Mouse (Mus musculus) heart, postnatal 0 days (tissue): ENCODE data around the gene Ralgps1. TPM values are rescaled to one million over a fixed set of nuclear protein-coding genes. Genes with fewer than 3 reads are reported as not detected.

Source experiments
- ATAC-seq: fragments of 200-750 bp; cut with Nextera tagmentation; 2 replicates; pipeline ENCODE4 v1.8.0; 2017; ENCODE audit warnings: low read depth, moderate number of reproducible peaks, moderate library complexity; ENCODE audit not compliant: insufficient read depth
- DNase-seq: peaks from one replicate; pipeline ENCODE4 v3.0.0-alpha.2; 2016; ENCODE audit warnings: low spot score
- H3K27ac ChIP-seq: fragments of 300-500 bp; sonication (generic); 2 replicates; pipeline ENCODE4 v1.5.1; 2014; ENCODE audit warnings: low read depth, mild to moderate bottlenecking
- H3K27me3 ChIP-seq: fragments of 300-500 bp; sonication (generic); 2 replicates; pipeline ENCODE4 v1.6.1; 2014; ENCODE audit warnings: low read length, mixed read lengths; ENCODE audit not compliant: control insufficient read depth, insufficient read depth
- H3K36me3 ChIP-seq: fragments of 300-500 bp; sonication (generic); replicated peaks from 2 replicates; pipeline ENCODE4 v1.6.1; 2014; ENCODE audit warnings: low read length, mixed read lengths; ENCODE audit not compliant: control insufficient read depth, insufficient read depth
- H3K4me1 ChIP-seq: fragments of 300-500 bp; sonication (generic); 2 replicates; pipeline ENCODE4 v1.6.1; 2014; ENCODE audit warnings: antibody characterized with exemption; ENCODE audit not compliant: control insufficient read depth, insufficient read depth
- H3K4me2 ChIP-seq: fragments of 300-500 bp; sonication (generic); 2 replicates; pipeline ENCODE4 v1.6.1; 2014; ENCODE audit warnings: low read depth, mild to moderate bottlenecking, low read length, moderate library complexity
- H3K4me3 ChIP-seq: fragments of 300-500 bp; sonication (generic); 2 replicates; pipeline ENCODE4 v1.5.1; 2014; ENCODE audit warnings: low read depth, low read length
- H3K9ac ChIP-seq: fragments of 300-500 bp; sonication (generic); replicated peaks from 2 replicates; pipeline ENCODE4 v1.6.1; 2014; ENCODE audit warnings: low read depth, low read length, mixed read lengths
- H3K9me3 ChIP-seq: fragments of 300-500 bp; sonication (generic); replicated peaks from 2 replicates; pipeline ENCODE4 v1.6.1; 2016; ENCODE audit warnings: low read length; ENCODE audit not compliant: control insufficient read depth
- CTCF ChIP-seq: IDR thresholded peaks from 2 replicates; pipeline ENCODE4 v1.5.1; 2016; ENCODE audit warnings: antibody characterized with exemption, control low read depth, low read depth
- EP300 ChIP-seq: IDR thresholded peaks from 2 replicates; pipeline ENCODE4 v1.6.1; 2016; ENCODE audit warnings: antibody characterized with exemption, low read depth
- WGBS: fragments of 180-500 bp; shearing (Covaris S2); extraction: QIAGEN DNeasy Blood & Tissue Kit; methylation state at CpG from one replicate; pipeline ENCODE4 v1.1.7; 2014; 5-methylcytosine and 5-hydroxymethylcytosine counted together
- polyA plus RNA-seq: library from polyadenylated mRNA; unstranded; fragments of >200 nt; fragmentation: Nextera tagmentation; extraction: Ambion mirVana; gene quantifications from 2 replicates; pipeline ENCODE4 v1.2.1, GENCODE M21; 2015
- total RNA-seq: library from RNA; depleted of rRNA; stranded (reverse); fragments of >200 nt; gene quantifications from 2 replicates; pipeline ENCODE4 v1.2.3, GENCODE M21; 2014; ENCODE audit warnings: low replicate concordance

The Ralgps1 gene
- total and polyA plus RNA-seq, 2 experiments from 2014 or later: 3.2 to 6.9 TPM

DNA sequence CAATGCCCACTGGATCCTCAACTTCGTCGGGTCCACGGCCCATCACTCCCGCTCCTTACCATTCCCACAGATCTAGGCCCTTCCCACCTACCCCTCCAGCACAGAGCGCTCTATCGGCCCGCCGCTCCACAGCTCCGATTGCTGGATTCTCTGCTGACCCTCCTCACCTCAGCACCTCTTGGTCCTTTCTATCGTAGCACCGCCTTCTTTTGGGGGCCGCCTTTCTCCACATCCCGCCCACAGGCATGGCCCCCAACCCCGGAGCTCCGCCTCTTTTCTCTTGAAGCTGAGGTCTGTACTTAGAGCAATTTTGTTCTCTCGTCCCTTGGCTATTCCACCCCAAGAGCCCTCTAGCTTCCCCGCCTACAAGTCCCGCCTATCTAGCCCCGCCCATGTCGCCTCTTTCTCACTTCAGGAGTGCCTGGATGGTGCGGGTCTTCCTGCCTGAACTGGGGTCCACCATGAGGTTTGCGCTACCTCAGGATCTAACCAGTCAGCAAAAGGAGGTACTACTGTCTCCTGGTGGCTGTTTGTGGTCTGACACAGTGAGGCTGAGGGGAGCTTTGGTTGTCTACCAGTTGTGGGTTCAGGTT, 239.7 kb downstream of the Ralgps1 start, which contains the start of gene Garnl3:
Garnl3 (minus strand) TSS at position 155 of the 593 bp plus-strand sequence.
- TF ChIP-seq EP300 (no peak), CTCF (peak; percentile 74)
- Histone ChIP-seq H3K9ac (peak within 1 kb of the TSS; percentile 49; the same call in 1 of the 2 replicates), H3K4me3 (peak within 1 kb of the TSS; percentile 58), H3K36me3 (no peaks in the 10 kb centered on the region), H3K4me1 (peaks cover 14% of the 10 kb centered on the region), H3K9me3 (no peaks in the 10 kb centered on the region), H3K4me2 (peak within 1 kb of the TSS; percentile 84), H3K27me3 (0 out of 2 replicates have a peak, but pooled peaks cover 6% of the 10 kb centered on the region), H3K27ac (peak within 1 kb of the TSS; percentile 63)
- WGBS: under 1% methylated on average over 22 of the region's 22 CpGs
- peak; percentile 62 for DNase-seq
- ATAC-seq: peak; percentile 2

DNA sequence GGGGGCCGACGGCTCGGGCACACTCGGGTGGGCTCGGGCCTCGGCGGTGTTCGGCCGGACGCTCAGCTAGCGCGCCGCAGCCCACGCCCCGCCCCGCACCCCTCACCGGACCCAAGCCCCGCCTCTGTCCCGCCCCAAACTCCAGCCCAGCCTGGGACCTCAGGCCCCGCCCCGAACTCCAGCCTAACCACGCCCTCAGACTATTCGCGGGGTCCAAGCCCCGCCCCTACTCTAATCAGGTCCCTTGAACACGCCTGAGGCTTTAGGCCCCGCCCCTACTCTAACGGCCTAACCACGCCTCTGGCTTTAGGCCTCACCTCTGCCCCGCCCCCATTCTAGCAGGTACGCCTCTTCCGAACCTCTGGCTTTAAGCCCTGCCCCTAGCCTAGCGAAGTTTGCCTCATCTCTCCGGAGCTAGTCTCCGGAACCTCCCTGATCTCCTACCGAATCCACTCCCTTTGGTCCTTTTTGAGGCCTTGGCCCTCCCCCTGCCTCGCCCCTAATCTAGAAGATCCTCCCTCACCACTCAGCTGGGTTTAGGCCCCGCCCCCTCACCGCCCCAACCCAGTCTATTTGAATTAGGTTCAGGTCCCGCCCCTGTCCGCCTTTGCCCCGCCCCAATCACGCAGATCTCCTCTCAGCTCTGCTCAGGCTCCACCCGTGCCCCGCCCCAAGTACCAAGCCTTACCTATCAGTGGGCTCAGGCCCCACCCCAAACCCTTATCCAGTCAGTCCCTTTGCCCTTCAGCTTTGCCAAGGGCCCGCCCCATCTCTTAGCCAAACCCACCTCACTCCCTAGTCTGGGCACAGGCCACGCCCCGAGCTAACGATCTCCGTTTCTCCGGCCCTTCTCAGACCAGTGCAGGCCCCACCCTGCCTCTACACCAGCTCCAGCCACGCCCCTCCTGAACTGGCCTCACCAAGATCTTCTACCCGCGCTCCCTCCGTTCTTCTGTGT, 240.5 kb downstream of the Ralgps1 start:
- WGBS: 1% methylated on average over 52 of the region's 55 CpGs
- peak overlapping the region; percentile 58 for H3K4me3 ChIP-seq
- peak; percentile 88 for ATAC-seq
- DNase-seq: peak; percentile 98
- peak overlapping the region; percentile 63 for H3K27ac ChIP-seq
- no peaks in the 10 kb centered on the region for H3K36me3 ChIP-seq
- H3K27me3 ChIP-seq: 0 out of 2 replicates have a peak, but pooled peaks cover 6% of the 10 kb centered on the region
- H3K4me2 ChIP-seq: peak overlapping the region; percentile 84
- no peak for TF ChIP-seq CTCF
- peaks cover 14% of the 10 kb centered on the region for H3K4me1 ChIP-seq
- peak overlapping the region; percentile 49 for H3K9ac ChIP-seq
- H3K9me3 ChIP-seq: no peaks in the 10 kb centered on the region

GRCm38 (mm10) chr2:33130141-33130525, 241.2 kb downstream of the Ralgps1 start:
- H3K27me3 ChIP-seq: 0 out of 2 replicates have a peak, but pooled peaks cover 6% of the 10 kb centered on the region
- ATAC-seq: peak; percentile 2
- H3K4me2 ChIP-seq: peak overlapping the region; percentile 84
- under 1% methylated on average over 33 of the region's 33 CpGs for WGBS
- H3K36me3 ChIP-seq: no peaks in the 10 kb centered on the region
- no peaks in the 10 kb centered on the region for H3K9me3 ChIP-seq
- H3K27ac ChIP-seq: peak overlapping the region; percentile 46; the same call in 1 of the 2 replicates
- peak; percentile 16 for TF ChIP-seq CTCF
- no peak for TF ChIP-seq EP300
- DNase-seq: no peak
- peaks cover 14% of the 10 kb centered on the region for H3K4me1 ChIP-seq
- peak overlapping the region; percentile 58 for H3K4me3 ChIP-seq
- peak overlapping the region; percentile 49 for H3K9ac ChIP-seq

- Histone ChIP-seq H3K4me3 (peak overlapping the region; percentile 58), H3K36me3 (no peaks in the 10 kb centered on the region), H3K9ac (peak overlapping the region; percentile 49), H3K27me3 (0 out of 2 replicates have a peak, but pooled peaks cover 6% of the 10 kb centered on the region), H3K4me1 (peaks cover 14% of the 10 kb centered on the region), H3K27ac (no peak overlapping the region), H3K9me3 (no peaks in the 10 kb centered on the region), H3K4me2 (peak overlapping the region; percentile 84)
- TF ChIP-seq CTCF: no peak
- TF ChIP-seq EP300: no peak
- DNase-seq (no peak), ATAC-seq (no peak)
- WGBS: 4% methylated on average over 10 of the region's 10 CpGs
Observed at GRCm38 (mm10) chr2:33129696-33130095, 241.6 kb downstream of the Ralgps1 start.

DNA sequence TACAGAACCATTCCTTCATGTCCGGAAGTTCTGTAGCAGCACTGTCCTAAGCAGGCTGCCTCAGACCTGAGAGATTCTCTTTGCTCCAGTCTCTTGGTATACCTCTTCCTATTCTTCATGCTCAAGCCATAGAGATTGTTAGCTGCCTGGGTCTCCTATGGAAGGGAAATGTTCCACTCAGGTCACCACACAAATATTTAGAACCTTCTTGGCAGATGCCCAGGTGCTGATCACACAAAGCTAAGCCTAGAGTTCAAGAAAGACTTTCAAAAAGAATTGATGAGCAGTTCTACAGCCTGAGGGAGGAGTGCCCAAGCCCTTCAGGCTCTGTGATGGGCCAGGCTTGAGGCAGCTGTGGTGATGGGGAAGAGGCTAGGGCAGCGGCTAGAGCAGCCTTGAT, 242.3 kb downstream of the Ralgps1 start:
- Histone ChIP-seq H3K27me3 (0 out of 2 replicates have a peak, but pooled peaks cover 6% of the 10 kb centered on the region), H3K9me3 (no peaks in the 10 kb centered on the region), H3K27ac (no peak overlapping the region), H3K36me3 (no peaks in the 10 kb centered on the region), H3K4me3 (no peak overlapping the region), H3K4me2 (no peak overlapping the region), H3K4me1 (peaks cover 14% of the 10 kb centered on the region), H3K9ac (no peak overlapping the region)
- no peak for ATAC-seq
- no peak for TF ChIP-seq EP300
- TF ChIP-seq CTCF: no peak
- no peak for DNase-seq
- 83% methylated on average over 2 of the region's 2 CpGs for WGBS
